Mouse (Mus musculus): ENCODE measurements around the gene Gm42906.

The Gm42906 gene

GRCm38 (mm10) chr5:151428113-151428756 lies at the start of gene Gm42906:
Gene Gm42906, minus strand, starts transcription at chr5:151428163.
- no peak for DNase-seq (ENCODE audit: low spot score in 2 of 2)

- DNase-seq (ENCODE audit: low spot score in 2 of 2): no peak
Measured at GRCm38 (mm10) chr5:151445695-151446094, 17.7 kb upstream of the Gm42906 start.

GRCm38 (mm10) chr5:151435106-151435505 lies 7.1 kb upstream of the Gm42906 start:
- DNase-seq (ENCODE audit: low spot score in 2 of 2): no peak

- DNase-seq (ENCODE audit: low spot score in 2 of 2): no peak
Measured at GRCm38 (mm10) chr5:151426466-151426865, 1.5 kb downstream of the Gm42906 start.

GRCm38 (mm10) chr5:151422692-151423091 lies 5.3 kb downstream of the Gm42906 start:
- no peak for DNase-seq (ENCODE audit: low spot score in 2 of 2)

- DNase-seq (ENCODE audit: low spot score in 2 of 2): no peak
Measured at GRCm38 (mm10) chr5:151421859-151422258, 6.1 kb downstream of the Gm42906 start.

- peak in 1 of 2 experiments; percentile 27 for DNase-seq (ENCODE audit: low spot score in 2 of 2)
Measured at GRCm38 (mm10) chr5:151418551-151418950, 9.4 kb downstream of the Gm42906 start.

GRCm38 (mm10) chr5:151417421-151418038 lies 10.4 kb downstream of the Gm42906 start:
- DNase-seq (ENCODE audit: low spot score in 2 of 2): no peak

- no peak for DNase-seq (ENCODE audit: low spot score in 2 of 2)
Measured at GRCm38 (mm10) chr5:151416988-151417387, 11.0 kb downstream of the Gm42906 start.

GRCm38 (mm10) chr5:151413617-151414016 lies 14.3 kb downstream of the Gm42906 start:
- no peak for DNase-seq (ENCODE audit: low spot score in 2 of 2)

GRCm38 (mm10) chr5:151412666-151413463 lies 15.1 kb downstream of the Gm42906 start:
- DNase-seq (ENCODE audit: low spot score in 2 of 2): no peak

GRCm38 (mm10) chr5:151410006-151410405 lies 18.0 kb downstream of the Gm42906 start:
- no peak for DNase-seq (ENCODE audit: low spot score in 2 of 2)

GRCm38 (mm10) chr5:151409282-151409681 lies 18.7 kb downstream of the Gm42906 start:
- DNase-seq (ENCODE audit: low spot score in 2 of 2): no peak

GRCm38 (mm10) chr5:151408124-151408900 lies 19.7 kb downstream of the Gm42906 start:
- no peak for DNase-seq (ENCODE audit: low spot score in 2 of 2)

GRCm38 (mm10) chr5:151407493-151407892 lies 20.5 kb downstream of the Gm42906 start:
- no peak for DNase-seq (ENCODE audit: low spot score in 2 of 2)

- no peak for DNase-seq (ENCODE audit: low spot score in 2 of 2)
Measured at GRCm38 (mm10) chr5:151406276-151406675, 21.7 kb downstream of the Gm42906 start.

GRCm38 (mm10) chr5:151405314-151405903 lies 22.6 kb downstream of the Gm42906 start:
- DNase-seq (ENCODE audit: low spot score in 2 of 2): no peak

GRCm38 (mm10) chr5:151403586-151403985 lies 24.4 kb downstream of the Gm42906 start:
- no peak for DNase-seq (ENCODE audit: low spot score in 2 of 2)

- no peak for DNase-seq (ENCODE audit: low spot score in 2 of 2)
Measured at GRCm38 (mm10) chr5:151400557-151400944, 27.4 kb downstream of the Gm42906 start.

GRCm38 (mm10) chr5:151399918-151400556 lies 27.9 kb downstream of the Gm42906 start:
- no peak for DNase-seq (ENCODE audit: low spot score in 2 of 2)

GRCm38 (mm10) chr5:151396119-151396518 lies 31.8 kb downstream of the Gm42906 start:
- DNase-seq (ENCODE audit: low spot score in 2 of 2): no peak

All from spleen, postnatal 10 days (tissue).